Mouse (Mus musculus): Measurements from ENCODE around the gene Tshz2.

- TF ChIP-seq CTCF (IDR thresholded peaks at IDR 0.05; ENCODE audit: low read depth), result no peak
- TF ChIP-seq EP300 (IDR thresholded peaks at IDR 0.05; ENCODE audit: low read depth), result no peak
Observed at GRCm38 (mm10) chr2:169841442-169841841, 208.6 kb downstream of the Tshz2 start.

All from liver, embryonic 14.5 days (tissue).